Mouse (Mus musculus): ENCODE measurements around the gene Por.

DNA sequence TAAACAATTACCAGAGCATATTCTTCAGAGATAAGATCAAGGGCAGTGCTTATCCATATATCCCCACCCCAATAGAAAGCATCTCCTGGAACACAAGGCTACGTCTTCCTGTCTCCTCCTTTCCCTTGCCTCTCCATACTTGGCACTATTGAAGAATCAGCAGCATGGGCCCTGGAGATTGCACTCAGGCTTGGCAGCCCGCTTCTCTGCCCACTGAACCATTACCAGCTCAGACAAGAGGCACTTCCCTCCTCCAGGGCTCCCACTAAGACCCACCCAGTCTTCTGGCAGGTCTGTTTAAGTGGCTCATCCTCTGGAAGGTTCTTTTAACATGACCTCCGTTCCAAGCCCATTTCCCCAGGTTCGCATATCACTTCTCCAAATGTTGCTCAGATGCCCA, 106.7 kb downstream of the Por start:
- no peak for TF ChIP-seq POLR2A (IDR thresholded peaks at IDR 0.05; ENCODE audit: low read depth, low read length)
- no peak for TF ChIP-seq CTCF (conservative IDR thresholded peaks at IDR 0.05; ENCODE audit: insufficient read depth, insufficient read length, low read depth, low read length)

All from kidney, adult 2 months (tissue).